Mouse (Mus musculus) liver, embryonic 12.5 days (tissue): ENCODE results near the gene Ttc41. TPM values are rescaled to one million over a fixed set of nuclear protein-coding genes. Genes with fewer than 3 reads are reported as not detected.

Source experiments
- ATAC-seq: fragments of 200-750 bp; cut with Nextera tagmentation; 2 replicates; pipeline ENCODE4 v1.8.0; 2017; ENCODE audit warnings: moderate number of reproducible peaks, mild to moderate bottlenecking, moderate library complexity
- H3K27ac ChIP-seq: fragments of 300-500 bp; sonication (generic); 2 replicates; pipeline ENCODE4 v1.5.1; 2016; ENCODE audit warnings: mild to moderate bottlenecking
- H3K27me3 ChIP-seq: fragments of 300-500 bp; sonication (generic); replicated peaks from 2 replicates; pipeline ENCODE4 v1.6.1; 2016; ENCODE audit warnings: mild to moderate bottlenecking, moderate library complexity
- H3K36me3 ChIP-seq: fragments of 300-500 bp; sonication (generic); 2 replicates; pipeline ENCODE4 v1.6.1; 2016; ENCODE audit warnings: mild to moderate bottlenecking, moderate library complexity
- H3K4me1 ChIP-seq: fragments of 300-500 bp; sonication (generic); 2 replicates; pipeline ENCODE4 v1.6.1; 2016
- H3K4me2 ChIP-seq: fragments of 300-500 bp; sonication (generic); 2 replicates; pipeline ENCODE4 v1.6.1; 2016; ENCODE audit warnings: mild to moderate bottlenecking, moderate library complexity
- H3K4me3 ChIP-seq: fragments of 300-500 bp; sonication (generic); 2 replicates; pipeline ENCODE4 v1.5.1; 2016; ENCODE audit warnings: mild to moderate bottlenecking, moderate library complexity
- H3K9ac ChIP-seq: fragments of 300-500 bp; sonication (generic); 2 replicates; pipeline ENCODE4 v1.6.1; 2016; ENCODE audit warnings: mild to moderate bottlenecking, moderate library complexity
- H3K9me3 ChIP-seq: fragments of 300-500 bp; sonication (generic); replicated peaks from 2 replicates; pipeline ENCODE4 v1.6.1; 2016; ENCODE audit warnings: mild to moderate bottlenecking, moderate library complexity
- WGBS: fragments of 180-500 bp; shearing (Covaris S2); methylation state at CpG from one replicate; pipeline ENCODE4 v1.1.7; 2016; ENCODE audit not compliant: insufficient replicate concordance; 5-methylcytosine and 5-hydroxymethylcytosine counted together
- polyA plus RNA-seq: library from polyadenylated mRNA; unstranded; fragments of >200 nt; fragmentation: Nextera tagmentation; extraction: Ambion mirVana; gene quantifications from 2 replicates; pipeline ENCODE4 v1.2.1, GENCODE M21; 2016

Gene Ttc41
- polyA plus RNA-seq, 1 experiment from 2014 or later, result 0.95 TPM

DNA sequence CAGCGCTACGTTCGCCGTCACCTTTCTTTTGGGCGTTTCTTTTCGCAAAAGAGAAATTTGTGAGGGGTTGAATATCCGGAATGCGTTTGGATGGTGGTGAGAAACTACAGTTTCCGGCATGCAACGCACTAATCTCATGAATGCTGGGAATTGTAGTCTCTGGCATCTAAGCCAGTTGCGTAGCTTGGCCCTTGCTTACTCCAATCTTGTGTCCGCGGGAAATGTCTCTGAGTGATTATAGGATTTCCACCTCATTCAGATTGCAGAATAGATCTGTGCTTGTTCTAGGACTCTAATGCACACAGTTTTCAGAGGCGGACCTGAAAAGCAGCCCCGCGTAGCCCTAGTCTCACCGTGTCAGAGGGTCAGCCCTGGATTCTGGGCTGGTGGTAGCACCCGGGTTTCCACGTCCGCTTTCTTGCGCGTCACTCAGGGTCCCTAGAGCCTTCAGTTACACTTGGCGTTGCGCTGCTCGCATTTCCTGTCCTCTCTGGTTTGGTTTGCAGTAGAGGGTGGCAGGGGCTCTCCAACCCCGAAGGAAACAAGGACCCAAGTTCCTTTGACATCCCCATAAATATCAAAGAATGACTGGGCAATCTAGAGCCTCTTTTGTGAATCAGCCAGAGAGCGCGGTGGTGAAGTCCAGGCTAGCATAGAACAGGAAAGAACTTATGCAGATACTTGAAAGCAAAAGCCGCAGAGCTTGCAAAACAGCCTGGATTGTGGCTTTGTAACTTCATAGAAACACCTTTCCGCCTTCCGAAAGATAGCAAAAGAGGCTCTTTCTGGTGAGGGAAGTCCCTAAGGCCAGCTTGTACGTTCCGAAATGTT lies 526 bp downstream of the Ttc41 start:
- no peaks in the 10 kb centered on the region for H3K27me3 ChIP-seq
- WGBS, result 2% methylated on average over 33 of the region's 33 CpGs

DNA sequence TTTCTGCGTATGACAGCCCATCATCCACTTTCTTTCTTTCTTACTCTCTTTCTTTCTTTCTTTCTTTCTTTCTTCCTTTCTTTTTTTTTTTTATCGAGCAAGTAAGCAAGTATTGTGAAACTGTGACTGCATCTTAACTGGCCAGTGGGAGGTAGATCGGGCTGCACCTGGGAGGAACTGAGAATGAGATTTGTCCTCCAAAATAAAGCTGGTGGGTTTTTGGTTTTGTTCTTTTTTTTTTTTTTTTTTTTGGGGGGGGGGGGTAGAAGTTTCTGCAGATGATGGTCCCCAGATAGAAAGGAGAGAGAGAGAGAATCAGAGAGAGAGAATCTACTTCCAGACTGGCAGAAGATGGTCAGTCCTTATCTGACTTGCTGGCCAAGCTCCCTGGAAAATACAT lies 1.5 kb downstream of the Ttc41 start:
- H3K9ac ChIP-seq, result peak overlapping the region; percentile 79
- no peak for ATAC-seq

More for the DNA sequence above, 526 bp downstream of the Ttc41 start:
- peak; percentile 79 for ATAC-seq
- peak overlapping the region; percentile 93 for H3K4me3 ChIP-seq
- peak overlapping the region; percentile 90 for H3K27ac ChIP-seq
- peak overlapping the region; percentile 83 for H3K4me2 ChIP-seq
- H3K9me3 ChIP-seq, result no peaks in the 10 kb centered on the region
- H3K9ac ChIP-seq, result peak overlapping the region; percentile 79
- peaks cover 30% of the 10 kb centered on the region for H3K36me3 ChIP-seq
- H3K4me1 ChIP-seq, result peaks cover 50% of the 10 kb centered on the region

DNA sequence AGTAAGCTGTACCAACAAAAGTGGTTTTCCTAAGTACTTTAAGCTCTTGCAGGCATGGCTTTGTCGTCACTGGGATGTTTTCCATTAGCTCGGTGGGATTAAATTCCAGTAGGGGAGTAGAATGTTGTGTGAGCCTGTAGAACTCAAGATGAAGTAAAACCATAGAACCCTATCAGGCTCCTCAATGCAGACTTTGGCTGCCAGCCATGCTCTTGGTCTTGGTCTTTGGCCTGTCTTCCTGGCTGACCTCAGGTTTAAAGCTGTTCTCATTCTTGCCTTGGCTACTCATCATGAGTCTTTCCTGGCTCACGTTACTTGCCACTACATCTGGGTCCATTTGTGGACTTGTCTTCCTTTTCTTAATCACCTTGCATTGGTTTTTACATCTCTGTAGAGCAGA lies 6.5 kb downstream of the Ttc41 start:
- Histone ChIP-seq H3K9me3 (no peaks in the 10 kb centered on the region), H3K4me1 (peaks cover 9% of the 10 kb centered on the region), H3K36me3 (no peaks in the 10 kb centered on the region), H3K27ac (no peak overlapping the region), H3K4me2 (no peak overlapping the region), H3K27me3 (no peaks in the 10 kb centered on the region), H3K4me3 (no peak overlapping the region), H3K9ac (no peak overlapping the region)
- no peak for ATAC-seq
- 77% methylated on average over 3 of the region's 3 CpGs for WGBS

More for the DNA sequence above, 1.5 kb downstream of the Ttc41 start:
- no peaks in the 10 kb centered on the region for H3K9me3 ChIP-seq
- H3K27ac ChIP-seq, result peak overlapping the region; percentile 90
- H3K4me2 ChIP-seq, result peak overlapping the region; percentile 83
- no peaks in the 10 kb centered on the region for H3K27me3 ChIP-seq
- peak overlapping the region; percentile 93 for H3K4me3 ChIP-seq
- H3K4me1 ChIP-seq, result peaks cover 41% of the 10 kb centered on the region
- peaks cover 21% of the 10 kb centered on the region for H3K36me3 ChIP-seq
- WGBS, result 61% methylated on average over 3 of the region's 3 CpGs

DNA sequence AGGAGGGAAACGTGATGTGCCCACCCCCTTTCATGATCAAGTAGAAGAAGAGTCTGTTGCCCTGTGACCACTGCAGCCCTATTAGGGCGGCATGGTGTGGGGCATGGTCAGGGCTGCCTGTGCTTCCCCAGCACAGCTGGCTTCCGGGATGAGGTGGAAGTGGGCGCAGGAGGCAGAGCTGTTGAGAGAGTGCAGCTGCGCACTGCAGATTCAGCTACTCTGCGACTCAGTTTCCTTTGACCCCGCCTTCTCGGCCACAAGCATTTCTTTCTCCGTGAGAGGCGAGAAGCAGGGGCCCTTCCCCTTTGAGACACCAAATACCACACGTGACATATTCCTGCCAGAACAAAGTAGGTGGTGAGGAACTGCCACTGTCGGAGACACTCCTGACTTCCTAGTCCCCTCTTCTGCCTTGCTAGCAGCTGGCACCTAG lies 22.0 kb downstream of the Ttc41 start:
- ATAC-seq, result peak; percentile 72
- peak overlapping the region; percentile 25; the same call in 1 of the 2 replicates for H3K9ac ChIP-seq
- peak overlapping the region; percentile 23; the same call in 1 of the 2 replicates for H3K27ac ChIP-seq
- WGBS, result 2% methylated on average over 12 of the region's 12 CpGs
- peak overlapping the region; percentile 34 for H3K4me3 ChIP-seq
- H3K9me3 ChIP-seq, result no peaks in the 10 kb centered on the region
- H3K36me3 ChIP-seq, result no peaks in the 10 kb centered on the region
- H3K4me2 ChIP-seq, result peak overlapping the region; percentile 67
- peaks cover 13% of the 10 kb centered on the region for H3K4me1 ChIP-seq
- no peaks in the 10 kb centered on the region for H3K27me3 ChIP-seq

DNA sequence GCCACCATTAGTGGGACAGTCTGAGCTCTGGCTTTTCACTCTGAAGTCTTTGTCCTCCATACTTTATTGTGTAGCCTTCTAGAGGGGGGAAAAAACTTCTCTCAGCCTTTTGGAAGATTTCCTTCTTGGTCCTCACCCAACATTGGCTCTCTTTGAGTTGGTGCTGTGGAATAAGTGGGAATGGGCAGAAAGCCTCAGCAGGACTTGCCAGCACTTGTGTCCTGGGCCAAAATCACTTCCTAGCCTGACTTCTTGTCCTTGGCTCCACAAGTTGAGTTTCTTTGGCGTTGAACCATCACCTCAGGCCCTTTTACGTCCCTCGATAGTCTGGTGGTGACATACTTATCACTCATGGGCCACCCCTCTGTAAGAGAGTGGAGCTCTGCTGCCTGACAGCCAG lies 22.6 kb downstream of the Ttc41 start:
- Histone ChIP-seq H3K9me3 (no peaks in the 10 kb centered on the region), H3K4me2 (peak overlapping the region; percentile 67), H3K4me3 (no peak overlapping the region), H3K36me3 (no peaks in the 10 kb centered on the region), H3K4me1 (peaks cover 13% of the 10 kb centered on the region), H3K27ac (peak overlapping the region; percentile 23; the same call in 1 of the 2 replicates), H3K9ac (no peak overlapping the region), H3K27me3 (no peaks in the 10 kb centered on the region)
- no peak for ATAC-seq
- WGBS, result 77% methylated on average over 3 of the region's 3 CpGs

DNA sequence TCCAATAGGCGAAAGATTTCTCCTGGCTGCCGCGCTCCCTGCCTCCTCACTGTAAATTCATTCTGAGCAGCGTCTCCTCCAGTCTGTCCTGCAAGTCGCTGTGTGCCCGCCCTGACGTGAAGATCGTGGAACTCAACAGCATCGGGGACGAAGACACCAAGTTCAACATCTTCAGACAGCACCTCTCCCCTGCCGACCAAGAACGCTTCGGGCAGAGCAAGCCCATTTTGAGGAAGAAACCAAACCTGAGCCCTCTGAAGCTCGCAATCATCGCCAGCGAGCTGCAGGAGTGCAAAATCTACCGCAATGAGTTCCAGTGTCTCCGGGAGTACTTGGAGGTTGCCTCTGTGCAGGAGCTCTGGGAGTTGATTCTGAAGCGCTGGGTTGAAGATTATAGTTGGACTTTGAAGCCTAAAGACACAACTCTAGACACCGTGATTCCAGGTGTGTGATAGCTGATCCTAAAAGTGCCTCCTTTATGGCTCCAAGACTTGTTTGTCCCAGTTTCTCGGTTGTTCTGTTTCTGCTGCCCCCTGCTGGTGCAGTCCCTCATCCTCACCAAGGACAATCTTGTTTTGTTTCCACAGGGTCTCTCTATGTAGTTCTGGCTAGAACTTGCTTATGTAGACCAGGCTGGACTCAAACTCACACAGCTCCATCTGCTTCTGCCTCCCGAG lies 25.4 kb downstream of the Ttc41 start:
- Histone ChIP-seq H3K27ac (no peak overlapping the region), H3K9me3 (no peaks in the 10 kb centered on the region), H3K36me3 (no peaks in the 10 kb centered on the region), H3K4me3 (peak overlapping the region; percentile 51), H3K9ac (peak overlapping the region; percentile 53), H3K27me3 (no peaks in the 10 kb centered on the region), H3K4me2 (peak overlapping the region; percentile 73), H3K4me1 (peaks cover 13% of the 10 kb centered on the region)
- WGBS, result 7% methylated on average over 22 of the region's 22 CpGs
- ATAC-seq, result no peak; the same call in 1 of the 2 replicates

DNA sequence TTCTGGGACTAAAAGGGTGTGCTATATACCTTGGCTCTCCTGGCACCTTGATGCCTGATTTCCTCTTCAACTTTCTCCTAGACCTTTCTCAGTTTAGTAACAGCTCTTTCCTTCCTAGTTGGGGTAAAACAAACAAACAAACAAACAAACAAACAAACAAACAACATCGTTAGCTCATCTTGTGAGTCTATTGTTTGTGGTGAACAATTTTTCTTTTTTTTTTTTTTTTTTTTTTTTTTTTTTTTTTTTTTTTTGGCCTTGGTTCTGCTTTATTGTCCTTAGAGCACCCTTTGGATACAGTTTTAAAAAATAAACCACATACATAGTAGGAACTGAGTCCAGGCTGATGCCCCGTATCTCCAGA lies 25.9 kb downstream of the Ttc41 start:
- Histone ChIP-seq H3K4me2 (no peak overlapping the region), H3K4me1 (peaks cover 12% of the 10 kb centered on the region), H3K9ac (no peak overlapping the region), H3K27ac (no peak overlapping the region), H3K4me3 (no peak overlapping the region), H3K36me3 (no peaks in the 10 kb centered on the region), H3K27me3 (no peaks in the 10 kb centered on the region), H3K9me3 (no peaks in the 10 kb centered on the region)
- no peak for ATAC-seq
- 31% methylated on average over 2 of the region's 2 CpGs for WGBS

DNA sequence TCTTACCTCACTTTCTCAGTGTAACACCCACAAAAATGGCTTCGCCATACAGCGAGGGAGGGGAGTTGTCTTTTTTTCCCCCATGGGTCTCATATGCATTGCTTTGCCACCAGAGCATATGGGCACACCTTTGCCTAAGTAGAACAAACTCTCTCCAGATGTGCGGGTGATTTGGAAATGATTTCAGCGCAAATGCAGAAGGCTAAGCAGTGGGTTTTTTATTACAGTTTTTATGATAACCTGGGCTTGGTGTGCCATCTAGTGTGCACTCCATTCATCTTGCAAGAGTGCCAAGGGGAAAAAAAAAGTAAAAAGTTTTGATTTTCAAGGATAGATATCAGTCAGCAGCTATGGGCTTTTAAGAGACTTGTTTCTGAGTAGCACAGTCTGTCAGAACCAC lies 29.4 kb downstream of the Ttc41 start:
- no peak overlapping the region for H3K9ac ChIP-seq
- no peaks in the 10 kb centered on the region for H3K36me3 ChIP-seq
- no peaks in the 10 kb centered on the region; the same call in 1 of the 2 replicates for H3K4me1 ChIP-seq
- no peak overlapping the region for H3K4me3 ChIP-seq
- ATAC-seq, result no peak
- H3K27ac ChIP-seq, result no peak overlapping the region
- H3K27me3 ChIP-seq, result no peaks in the 10 kb centered on the region
- 82% methylated on average over 4 of the region's 4 CpGs for WGBS
- no peaks in the 10 kb centered on the region for H3K9me3 ChIP-seq
- no peak overlapping the region for H3K4me2 ChIP-seq

DNA sequence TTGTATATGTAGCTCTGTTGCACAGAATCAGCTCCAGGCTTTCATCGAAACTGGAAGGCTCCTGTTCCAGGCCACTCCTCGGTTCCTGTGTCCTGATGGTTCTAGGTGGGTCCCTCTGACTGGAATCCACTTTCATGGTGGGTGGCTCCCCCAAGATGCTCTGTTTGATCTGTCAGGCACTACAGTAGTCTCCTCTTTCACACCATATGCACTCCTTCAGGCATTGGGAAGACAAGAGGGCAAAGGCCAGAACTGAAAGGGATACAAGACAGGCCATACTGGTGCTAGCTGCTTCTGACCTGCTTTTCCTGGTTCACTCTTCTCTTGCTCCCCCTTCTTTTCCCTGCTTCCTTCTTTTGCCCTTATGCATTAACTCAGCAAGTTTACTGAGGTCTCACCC lies 37.3 kb downstream of the Ttc41 start:
- ATAC-seq, result no peak
- no peaks in the 10 kb centered on the region for H3K9me3 ChIP-seq
- WGBS, result 68% methylated on average over 2 of the region's 2 CpGs

DNA sequence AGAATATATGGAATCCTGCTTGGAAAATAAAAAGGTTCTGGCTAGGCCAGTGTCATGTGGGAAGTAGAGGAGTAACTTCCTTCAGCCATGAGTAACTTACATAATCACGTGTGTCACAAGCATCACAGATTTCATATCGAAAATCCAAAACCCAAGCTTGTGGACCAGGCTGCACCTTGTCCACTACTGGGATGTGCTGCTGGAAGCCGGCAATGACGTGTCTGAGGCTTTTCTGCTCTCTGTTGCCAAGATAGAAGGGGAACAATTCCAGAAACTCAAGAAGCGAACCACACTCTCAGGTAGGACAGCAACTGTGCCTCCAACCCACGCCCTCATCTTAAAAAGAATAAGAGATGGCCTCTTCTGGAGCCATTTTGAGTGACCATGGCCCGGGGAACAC lies 38.7 kb downstream of the Ttc41 start:
- no peak overlapping the region for H3K9ac ChIP-seq
- no peaks in the 10 kb centered on the region for H3K9me3 ChIP-seq
- 73% methylated on average over 7 of the region's 7 CpGs for WGBS
- H3K4me3 ChIP-seq, result no peak overlapping the region
- H3K36me3 ChIP-seq, result no peaks in the 10 kb centered on the region
- H3K4me1 ChIP-seq, result no peaks in the 10 kb centered on the region
- no peak overlapping the region for H3K4me2 ChIP-seq
- H3K27me3 ChIP-seq, result no peaks in the 10 kb centered on the region
- ATAC-seq, result no peak
- no peak overlapping the region for H3K27ac ChIP-seq

More for the DNA sequence above, 37.3 kb downstream of the Ttc41 start:
- Histone ChIP-seq H3K27me3 (no peaks in the 10 kb centered on the region), H3K4me1 (no peaks in the 10 kb centered on the region), H3K4me3 (no peak overlapping the region), H3K4me2 (no peak overlapping the region), H3K36me3 (no peaks in the 10 kb centered on the region), H3K9ac (no peak overlapping the region), H3K27ac (no peak overlapping the region)

DNA sequence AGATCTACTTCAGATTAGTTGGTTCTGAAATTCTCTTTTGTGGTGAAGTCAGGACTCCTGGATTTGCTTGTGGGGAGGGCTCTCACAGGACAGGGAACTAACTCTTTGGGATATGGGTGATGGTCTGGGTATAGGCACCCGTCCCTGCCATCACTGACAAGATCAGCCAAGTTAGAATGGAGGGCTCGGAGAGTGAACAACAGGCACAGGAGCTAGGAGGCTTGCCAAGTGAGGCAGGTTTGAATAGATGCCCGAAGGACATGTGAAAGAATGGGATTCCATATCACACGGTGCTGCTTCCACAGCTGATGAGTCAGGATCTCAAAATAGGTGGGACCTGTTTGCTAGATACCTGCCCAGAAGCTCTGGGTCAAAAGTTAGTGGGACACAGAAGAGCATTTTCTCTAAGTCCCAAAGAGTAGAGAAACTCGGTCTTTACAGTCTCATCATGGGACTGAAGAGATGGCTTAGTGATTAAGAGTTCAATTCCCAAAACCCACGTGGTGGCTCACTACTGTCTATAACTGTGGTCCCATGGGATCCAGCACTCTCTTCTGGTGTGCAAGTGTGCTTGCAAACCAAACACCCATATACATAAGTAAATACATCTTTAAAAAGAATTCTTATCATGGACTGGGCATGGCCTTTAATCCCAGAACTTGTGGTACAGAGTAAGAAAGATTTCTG lies 50.3 kb downstream of the Ttc41 start:
- 56% methylated on average over 6 of the region's 6 CpGs for WGBS

DNA sequence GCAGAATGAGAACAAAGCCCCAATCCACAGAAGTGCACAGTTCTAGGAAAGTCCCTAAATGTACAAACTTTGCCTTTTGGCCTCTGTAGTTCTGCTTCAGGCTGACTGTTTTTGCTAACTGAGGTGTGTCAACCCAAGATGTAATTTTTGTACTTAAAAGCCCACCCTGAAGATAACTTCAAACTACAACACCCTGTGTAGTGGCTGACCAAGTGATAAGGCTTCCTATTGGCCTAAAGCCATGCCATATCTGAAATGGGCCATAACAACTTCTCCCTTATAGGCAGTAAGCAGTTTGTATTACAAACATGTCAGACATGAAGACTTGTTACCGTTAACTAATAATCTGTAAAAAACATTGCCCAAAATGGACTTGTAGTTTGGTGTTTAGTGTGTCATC lies 52.1 kb downstream of the Ttc41 start:
- Histone ChIP-seq H3K4me3 (no peak overlapping the region), H3K9ac (no peak overlapping the region), H3K36me3 (no peaks in the 10 kb centered on the region), H3K27ac (no peak overlapping the region), H3K4me1 (no peaks in the 10 kb centered on the region), H3K27me3 (no peaks in the 10 kb centered on the region), H3K4me2 (no peak overlapping the region), H3K9me3 (no peaks in the 10 kb centered on the region)
- 76% methylated on average over 1 of the region's 1 CpGs for WGBS
- ATAC-seq, result no peak

More for the DNA sequence above, 50.3 kb downstream of the Ttc41 start:
- Histone ChIP-seq H3K4me2 (no peak overlapping the region), H3K27ac (no peak overlapping the region), H3K27me3 (no peaks in the 10 kb centered on the region), H3K4me1 (no peaks in the 10 kb centered on the region), H3K36me3 (no peaks in the 10 kb centered on the region), H3K4me3 (no peak overlapping the region), H3K9ac (no peak overlapping the region), H3K9me3 (no peaks in the 10 kb centered on the region)
- no peak for ATAC-seq
